Mouse (Mus musculus): ENCODE results near the gene Loxl4.

Loxl4 gene

GRCm38 (mm10) chr19:42612654-42613053 lies at the start of gene Loxl4:
TSS of gene Loxl4 (minus strand) at chr19:42612813.
- no peak for DNase-seq (ENCODE audit: low spot score)

DNA sequence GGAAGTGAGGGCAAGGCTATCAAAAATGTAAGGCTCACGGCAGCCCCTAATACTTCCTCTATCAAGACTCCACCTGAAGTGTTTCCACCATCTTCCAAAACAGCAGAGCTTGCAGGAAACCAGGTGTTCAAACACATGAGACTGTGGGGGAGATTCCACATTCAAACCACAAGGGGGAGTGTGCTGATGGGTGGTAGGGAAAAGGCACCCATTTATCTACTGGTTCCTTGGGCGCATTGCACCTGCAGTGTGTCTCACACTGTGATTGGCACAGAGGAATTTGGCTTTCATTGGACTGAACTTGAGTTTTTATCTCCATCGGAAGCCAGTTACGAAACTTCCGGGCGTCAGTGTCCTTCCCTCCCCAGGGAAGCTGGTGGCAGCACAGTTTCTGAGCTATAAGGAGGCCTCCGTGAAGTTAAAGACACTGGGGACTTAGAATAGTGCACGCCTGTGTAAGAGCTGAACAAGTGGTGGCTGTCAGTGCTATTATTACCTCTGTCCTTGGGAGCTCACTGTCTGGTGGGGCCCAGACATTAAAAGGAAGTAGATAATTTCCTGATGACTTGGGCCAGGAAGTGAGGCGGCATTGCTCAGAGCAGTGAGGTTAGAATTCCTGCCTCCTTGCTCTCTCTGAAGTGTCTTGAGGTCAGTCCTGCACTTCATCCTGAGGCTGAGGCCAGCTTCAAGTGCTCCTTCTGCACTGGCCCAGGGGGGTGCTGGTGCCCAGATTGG lies 49.0 kb upstream of the Loxl4 start:
- DNase-seq (ENCODE audit: low spot score): peak; percentile 3

GRCm38 (mm10) chr19:42660244-42660565 lies 47.6 kb upstream of the Loxl4 start:
- DNase-seq (ENCODE audit: low spot score): no peak

GRCm38 (mm10) chr19:42659354-42660243 lies 47.0 kb upstream of the Loxl4 start:
- DNase-seq (ENCODE audit: low spot score): no peak

DNA sequence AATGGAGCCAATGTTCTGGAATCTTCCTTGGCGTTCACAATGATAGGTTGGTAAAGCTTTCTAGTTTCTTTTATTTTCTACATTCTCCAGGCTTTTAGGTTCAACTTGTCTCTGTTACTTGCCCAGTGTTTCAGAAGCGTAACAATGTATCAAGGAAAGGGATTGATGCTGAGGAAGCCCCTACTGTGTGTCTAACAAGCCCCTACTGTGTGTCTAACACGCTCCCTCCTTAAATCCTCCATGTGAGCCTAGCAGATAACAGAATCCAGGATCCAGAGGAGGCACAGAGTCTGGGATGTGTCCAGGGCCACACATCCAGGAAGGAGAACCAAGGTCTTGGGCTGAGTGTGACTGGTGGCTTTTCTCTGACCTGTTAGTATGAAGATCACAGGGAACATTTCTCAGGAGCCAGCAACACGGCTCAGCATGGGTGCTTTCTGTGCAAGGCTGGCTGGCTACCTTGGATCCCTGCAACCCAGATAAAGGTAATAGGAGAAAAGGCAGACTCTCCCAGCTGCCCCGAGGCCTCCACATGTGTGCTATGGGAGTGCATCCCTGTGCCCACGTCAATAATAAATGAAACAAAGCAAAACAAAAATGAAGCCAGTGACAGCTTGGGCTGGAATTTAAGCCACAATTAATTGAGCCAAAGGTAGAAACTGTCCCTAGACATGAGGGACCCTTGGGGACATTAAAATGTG lies 46.0 kb upstream of the Loxl4 start:
- no peak for DNase-seq (ENCODE audit: low spot score)

DNA sequence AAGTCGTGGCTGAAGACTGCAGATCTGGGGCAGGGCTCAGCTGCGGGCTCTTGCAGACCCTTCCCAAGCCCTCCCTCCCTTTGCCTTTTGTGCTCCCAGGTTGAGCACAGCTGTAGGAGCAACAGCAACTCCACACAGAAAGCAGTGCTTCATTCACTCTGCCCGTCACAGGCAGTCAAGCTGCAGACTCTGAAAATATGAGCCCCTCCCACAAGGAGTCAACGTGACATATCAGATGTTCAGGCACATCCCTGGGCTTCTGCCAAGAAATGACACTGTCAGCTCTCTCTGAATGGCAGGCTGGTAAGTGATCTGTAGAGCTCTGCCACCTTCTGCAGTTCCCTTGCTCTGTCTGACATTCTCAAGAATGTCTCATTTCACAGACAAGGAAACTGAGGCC lies 45.2 kb upstream of the Loxl4 start:
- no peak for DNase-seq (ENCODE audit: low spot score)

DNA sequence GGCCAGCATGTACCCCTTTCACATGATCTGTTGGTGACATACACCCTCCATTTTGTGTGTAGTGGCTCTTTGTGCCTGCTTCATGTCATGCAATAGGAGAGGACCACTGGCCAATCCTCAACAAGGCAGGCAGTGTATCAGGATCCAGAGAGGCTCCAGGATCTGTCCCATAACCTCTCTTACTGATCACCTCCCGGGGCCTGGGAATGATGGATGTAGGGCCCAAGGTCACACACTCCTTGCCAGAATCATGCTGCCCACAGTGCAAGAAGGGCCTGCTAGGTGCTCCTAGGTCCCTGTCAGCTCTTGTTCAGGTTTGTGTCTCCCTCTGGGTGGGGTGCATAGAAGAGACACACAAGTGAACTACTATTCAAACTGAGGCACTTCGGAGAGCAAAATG lies 44.7 kb upstream of the Loxl4 start:
- no peak for DNase-seq (ENCODE audit: low spot score)

DNA sequence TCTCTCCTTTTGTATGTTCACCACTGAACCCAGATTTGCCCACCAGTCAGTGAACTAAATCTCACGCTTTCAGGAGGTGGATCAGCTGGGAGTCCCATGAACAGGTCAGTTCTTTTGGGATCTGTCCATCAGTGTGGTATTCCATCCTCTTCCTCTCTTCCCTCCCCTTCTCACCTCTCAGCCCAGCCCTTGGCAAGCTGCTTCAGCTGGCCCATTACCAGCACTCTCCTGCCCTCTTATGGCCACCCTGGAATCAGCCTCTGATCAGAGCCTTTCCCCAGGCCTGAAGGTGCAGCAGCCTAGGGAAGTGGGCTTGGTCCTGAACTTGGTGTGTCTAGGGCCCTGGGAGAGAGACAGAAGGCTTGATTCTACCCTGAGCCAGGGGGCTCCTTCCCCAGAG lies 42.4 kb upstream of the Loxl4 start:
- DNase-seq (ENCODE audit: low spot score): peak; percentile 5

GRCm38 (mm10) chr19:42653091-42653490 lies 40.5 kb upstream of the Loxl4 start:
- DNase-seq (ENCODE audit: low spot score): no peak

- no peak for DNase-seq (ENCODE audit: low spot score)
Observed at GRCm38 (mm10) chr19:42652425-42652824, 39.8 kb upstream of the Loxl4 start.

DNA sequence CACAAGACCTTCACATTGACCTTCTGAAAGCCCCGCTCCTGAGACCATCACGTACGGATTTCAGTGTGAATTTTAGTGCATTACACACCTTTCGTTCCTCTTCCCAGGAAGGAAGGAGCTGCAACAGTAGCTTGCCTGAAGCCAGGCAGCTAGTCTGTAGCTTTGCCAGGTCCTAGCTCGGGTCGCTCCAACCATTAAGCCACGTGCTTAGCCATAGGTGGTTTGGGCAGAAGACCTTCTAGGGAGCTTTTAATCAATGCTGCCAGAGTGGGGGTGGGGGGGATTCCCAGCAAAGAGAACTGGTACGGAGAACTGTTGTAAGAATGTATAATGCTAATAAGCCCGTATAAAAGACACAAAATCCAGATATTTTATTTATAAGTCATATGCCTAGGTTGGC lies 27.6 kb upstream of the Loxl4 start:
- no peak for DNase-seq (ENCODE audit: low spot score)

GRCm38 (mm10) chr19:42639544-42639943 lies 26.9 kb upstream of the Loxl4 start:
- no peak for DNase-seq (ENCODE audit: low spot score)

- DNase-seq (ENCODE audit: low spot score): no peak
Observed at GRCm38 (mm10) chr19:42638604-42639481, 26.2 kb upstream of the Loxl4 start.

- DNase-seq (ENCODE audit: low spot score): no peak
Observed at GRCm38 (mm10) chr19:42636631-42637030, 24.0 kb upstream of the Loxl4 start.

DNA sequence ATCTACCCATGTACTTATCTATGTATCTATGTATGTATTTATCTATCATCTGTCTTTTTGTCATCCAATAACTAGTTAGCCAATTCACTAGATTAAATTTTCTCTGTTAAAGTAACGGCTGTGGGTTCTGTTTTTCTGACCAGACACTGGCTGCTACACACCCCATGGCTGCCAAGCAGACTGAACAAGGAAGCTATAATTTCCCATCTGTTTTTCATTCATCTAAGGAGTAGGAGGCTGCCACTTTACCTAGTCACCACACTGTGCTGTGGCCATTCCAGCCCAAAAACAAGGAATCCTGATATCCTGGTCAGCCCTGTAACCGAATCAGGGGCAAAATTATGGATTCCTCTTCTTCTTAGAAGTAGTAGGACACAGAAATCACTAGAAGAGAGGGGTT lies 21.0 kb upstream of the Loxl4 start:
- DNase-seq (ENCODE audit: low spot score): no peak

GRCm38 (mm10) chr19:42632301-42632700 lies 19.7 kb upstream of the Loxl4 start:
- no peak for DNase-seq (ENCODE audit: low spot score)

DNA sequence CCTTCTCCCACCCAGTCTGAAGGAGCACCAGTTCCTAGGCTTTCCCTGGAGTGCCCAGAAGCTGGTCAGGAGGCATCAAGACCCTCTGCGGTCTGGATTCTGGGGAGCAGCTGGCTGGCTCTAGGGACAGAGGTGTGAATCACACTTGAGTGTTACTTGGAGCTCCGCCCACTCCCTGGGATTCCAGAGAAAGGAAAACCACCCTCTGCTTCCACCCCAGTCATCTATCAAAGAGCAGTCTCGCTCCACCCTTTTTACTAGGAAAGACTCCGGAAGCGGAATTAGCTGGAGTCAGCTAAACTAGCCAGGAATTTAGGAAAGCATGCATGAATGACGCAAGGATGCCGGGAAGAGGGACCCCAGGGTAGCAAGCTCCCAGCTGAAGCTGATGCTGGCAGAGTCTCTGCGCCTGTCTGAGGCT lies 18.9 kb upstream of the Loxl4 start:
- DNase-seq (ENCODE audit: low spot score): no peak

DNA sequence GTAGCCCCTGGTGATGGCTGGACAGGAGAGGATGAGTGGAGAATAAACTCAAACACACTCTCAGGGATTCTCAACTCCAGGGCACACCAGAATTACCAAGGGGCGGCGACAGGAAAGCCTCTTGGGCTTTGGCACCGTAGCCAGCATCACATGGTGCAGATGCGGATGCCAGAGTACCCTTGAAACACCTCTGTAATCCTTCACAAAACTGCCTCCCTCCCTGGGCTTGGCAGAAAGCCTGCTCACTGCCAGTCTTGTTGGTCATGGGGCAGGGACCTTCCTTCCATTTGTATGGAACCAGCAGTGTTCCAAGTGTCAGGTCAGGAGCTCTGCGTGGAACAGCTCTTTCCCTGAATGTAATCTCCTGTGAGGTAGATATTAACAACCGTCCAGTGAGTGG lies 15.5 kb upstream of the Loxl4 start:
- DNase-seq (ENCODE audit: low spot score): no peak

GRCm38 (mm10) chr19:42613647-42614225 lies 1.1 kb upstream of the Loxl4 start:
- DNase-seq (ENCODE audit: low spot score): no peak

DNA sequence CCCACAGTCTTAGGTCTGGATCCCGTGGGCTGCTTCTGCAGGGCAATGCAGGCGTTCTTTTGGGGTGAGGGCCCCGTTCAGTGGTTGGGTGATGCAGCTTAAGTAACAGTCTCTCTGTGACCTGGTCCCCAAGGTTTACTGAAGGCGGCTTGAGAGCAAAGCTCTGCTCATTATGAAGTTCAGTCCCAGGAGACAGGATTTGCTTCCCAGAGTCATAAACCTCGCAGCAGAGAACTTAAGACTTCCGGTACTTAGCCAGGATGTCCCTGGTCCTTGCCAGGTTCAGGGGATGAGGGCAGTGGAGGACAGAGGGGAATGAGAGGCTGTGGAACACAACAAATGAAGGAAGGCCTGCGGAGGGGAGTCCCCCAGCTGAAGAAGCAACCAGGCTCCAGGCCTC lies 503 bp upstream of the Loxl4 start:
- no peak for DNase-seq (ENCODE audit: low spot score)

DNA sequence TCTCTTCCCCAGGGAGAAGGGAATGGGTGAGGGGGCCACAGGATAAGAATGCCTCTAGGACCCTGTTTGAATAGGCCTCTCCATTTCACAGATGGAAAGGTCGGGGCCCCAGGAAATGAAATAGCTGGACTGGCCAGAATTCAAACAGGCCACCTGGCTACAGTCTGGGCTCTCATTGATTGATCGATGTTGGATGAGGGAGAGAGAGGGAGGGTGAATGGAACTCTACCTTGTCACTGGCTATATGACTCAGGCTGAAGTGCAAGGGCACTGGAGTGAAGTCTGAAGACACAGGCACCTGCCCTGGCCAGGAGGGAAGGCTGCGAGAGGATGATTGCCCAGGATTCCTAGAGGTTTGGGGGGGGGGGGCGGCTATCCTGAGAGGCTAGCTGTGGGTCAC lies 867 bp downstream of the Loxl4 start:
- DNase-seq (ENCODE audit: low spot score): no peak

- DNase-seq (ENCODE audit: low spot score): no peak
Observed at GRCm38 (mm10) chr19:42609716-42610115, 2.9 kb downstream of the Loxl4 start.
